Mouse (Mus musculus) brown adipose tissue, adult 24 weeks (tissue): ENCODE measurements around the gene Trf. TPM values are rescaled to one million over a fixed set of nuclear protein-coding genes. Genes with fewer than 3 reads are reported as not detected.
"Not testable (repeated sequence)": the region's sequence is repeated elsewhere in the genome, so short reads cannot be mapped to it uniquely, and the experiment has no call there.

ENCODE experiments used
- H3K27ac ChIP-seq: fragments of 200-500 bp; replicated peaks from 2 replicates; pipeline ENCODE4 v1.5.1; 2012; ENCODE audit warnings: low read depth, mild to moderate bottlenecking, low read length
- H3K4me1 ChIP-seq: fragments of 200-500 bp; 2 replicates; pipeline ENCODE4 v1.6.1; 2012; ENCODE audit warnings: low read length, mixed read lengths; ENCODE audit not compliant: control insufficient read depth, insufficient read depth, insufficient read length
- H3K4me3 ChIP-seq: fragments of 200-500 bp; 2 replicates; pipeline ENCODE4 v1.5.1; 2012; ENCODE audit warnings: low read depth, mild to moderate bottlenecking, low read length, moderate library complexity; ENCODE audit not compliant: insufficient read depth
- polyA plus RNA-seq: library from polyadenylated mRNA; stranded (reverse); fragments of >200 nt; gene quantifications from 2 replicates; pipeline ENCODE4 v1.2.4, GENCODE M21; 2012; ENCODE audit not compliant: missing spikeins, insufficient read depth, insufficient read length

Gene Trf
- polyA plus RNA-seq, 1 experiment, result 244 TPM

DNA sequence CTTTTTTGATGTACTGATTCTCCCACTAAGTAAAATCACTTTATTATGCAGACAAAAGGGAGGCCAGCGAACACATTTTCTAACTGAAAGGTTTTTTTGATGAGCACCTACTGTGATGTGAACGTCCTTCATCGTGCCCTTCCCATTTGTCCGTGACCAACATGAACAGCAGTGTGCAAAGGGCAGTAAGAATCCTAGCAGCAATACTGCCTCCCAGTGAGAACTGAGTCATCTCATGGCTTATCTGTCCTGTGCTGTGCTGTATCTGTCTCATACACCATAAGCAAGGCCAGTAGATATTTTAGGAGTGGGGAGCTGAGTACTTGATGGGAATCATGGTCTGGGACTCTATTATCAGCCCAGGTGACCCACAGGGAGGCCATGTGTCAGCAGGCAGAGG is 41.8 kb downstream of the Trf start:
- peaks cover 2% of the 10 kb centered on the region; the same call in 1 of the 2 replicates for H3K4me1 ChIP-seq
- H3K4me3 ChIP-seq, result no peak overlapping the region
- no peak overlapping the region for H3K27ac ChIP-seq

DNA sequence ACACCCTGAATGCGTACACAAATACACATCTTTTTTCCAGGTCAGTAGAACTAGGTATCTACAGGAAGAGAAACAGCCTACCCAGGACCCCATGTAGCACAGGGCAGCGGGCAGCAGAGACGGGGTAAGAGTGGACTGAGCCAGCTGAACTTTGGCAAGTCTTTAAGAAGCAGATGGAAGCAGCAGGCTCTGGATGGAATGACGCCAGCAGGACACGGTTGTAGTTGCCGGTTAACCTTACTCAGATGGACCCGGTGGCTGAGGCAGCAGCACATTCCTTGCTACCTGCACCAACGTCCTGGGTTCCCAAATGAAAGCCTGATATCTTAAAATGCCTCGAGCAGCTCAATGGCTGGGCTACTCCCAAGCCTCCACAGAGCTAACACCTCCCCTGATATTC is 43.5 kb downstream of the Trf start:
- no peak overlapping the region for H3K27ac ChIP-seq
- H3K4me1 ChIP-seq, result peaks cover 2% of the 10 kb centered on the region; the same call in 1 of the 2 replicates
- H3K4me3 ChIP-seq, result no peak overlapping the region

DNA sequence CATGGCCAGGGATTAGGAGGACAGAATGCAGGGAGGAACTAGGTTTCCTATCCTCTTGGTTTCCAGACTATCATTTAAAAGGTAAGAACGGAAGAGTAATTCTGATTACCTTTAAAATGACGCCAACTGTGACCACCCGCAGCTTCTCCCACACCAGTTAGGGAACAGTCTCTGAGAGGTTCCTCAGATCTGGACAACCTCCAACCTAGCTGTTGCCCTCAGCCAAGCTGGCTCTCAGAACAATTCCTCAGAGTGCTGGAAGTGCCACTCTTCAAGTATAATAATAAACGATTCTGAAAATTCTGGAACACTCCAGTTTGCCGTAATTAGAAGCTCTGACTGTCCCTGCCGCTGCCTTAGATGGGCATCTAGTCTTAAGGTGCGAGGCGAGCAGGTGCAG is 44.3 kb downstream of the Trf start:
- H3K27ac ChIP-seq, result no peak overlapping the region
- peaks cover 2% of the 10 kb centered on the region; the same call in 1 of the 2 replicates for H3K4me1 ChIP-seq
- H3K4me3 ChIP-seq, result no peak overlapping the region

DNA sequence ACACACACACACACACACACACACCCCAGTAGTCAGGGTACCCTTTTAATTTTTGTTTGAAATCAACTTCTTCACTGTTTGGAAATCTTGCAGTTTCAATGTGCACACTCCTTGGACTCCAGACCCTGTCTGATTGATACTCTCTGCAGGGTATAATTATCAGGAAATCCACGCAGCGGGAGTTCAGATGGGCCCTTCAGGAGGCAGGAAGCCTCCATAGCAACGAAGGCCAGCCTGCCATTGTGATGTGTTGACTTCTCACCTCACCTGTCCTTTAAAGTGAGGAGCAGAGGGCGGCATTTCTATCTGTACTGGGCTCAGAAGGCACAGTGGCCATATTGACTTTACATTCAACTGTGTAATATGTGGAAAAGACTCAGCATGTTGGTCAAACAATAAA is 45.4 kb downstream of the Trf start:
- H3K4me3 ChIP-seq, result no peak overlapping the region
- no peak overlapping the region for H3K27ac ChIP-seq
- H3K4me1 ChIP-seq, result peaks cover 2% of the 10 kb centered on the region; the same call in 1 of the 2 replicates

DNA sequence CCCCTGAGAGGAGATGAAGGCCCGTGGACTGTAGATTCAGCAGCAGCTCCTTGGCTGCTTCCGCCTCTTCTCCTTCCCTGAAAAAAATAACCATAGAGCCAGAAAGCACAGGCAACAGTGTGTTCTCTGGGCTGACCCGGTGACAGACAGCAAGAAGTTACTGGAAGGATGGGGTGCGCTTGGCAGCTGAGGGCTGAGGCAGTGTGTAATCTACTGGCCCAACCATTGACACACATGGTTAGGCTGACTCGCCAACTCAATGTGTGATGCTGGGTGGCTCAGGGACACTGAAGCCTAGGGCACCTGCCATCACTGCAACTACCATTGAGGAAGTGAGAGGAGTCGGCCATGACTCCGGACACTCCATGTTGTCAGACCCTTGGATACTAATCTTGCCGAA is 48.4 kb downstream of the Trf start:
- Histone ChIP-seq H3K27ac (no peak overlapping the region), H3K4me1 (peaks cover 2% of the 10 kb centered on the region; the same call in 1 of the 2 replicates), H3K4me3 (no peak overlapping the region)

DNA sequence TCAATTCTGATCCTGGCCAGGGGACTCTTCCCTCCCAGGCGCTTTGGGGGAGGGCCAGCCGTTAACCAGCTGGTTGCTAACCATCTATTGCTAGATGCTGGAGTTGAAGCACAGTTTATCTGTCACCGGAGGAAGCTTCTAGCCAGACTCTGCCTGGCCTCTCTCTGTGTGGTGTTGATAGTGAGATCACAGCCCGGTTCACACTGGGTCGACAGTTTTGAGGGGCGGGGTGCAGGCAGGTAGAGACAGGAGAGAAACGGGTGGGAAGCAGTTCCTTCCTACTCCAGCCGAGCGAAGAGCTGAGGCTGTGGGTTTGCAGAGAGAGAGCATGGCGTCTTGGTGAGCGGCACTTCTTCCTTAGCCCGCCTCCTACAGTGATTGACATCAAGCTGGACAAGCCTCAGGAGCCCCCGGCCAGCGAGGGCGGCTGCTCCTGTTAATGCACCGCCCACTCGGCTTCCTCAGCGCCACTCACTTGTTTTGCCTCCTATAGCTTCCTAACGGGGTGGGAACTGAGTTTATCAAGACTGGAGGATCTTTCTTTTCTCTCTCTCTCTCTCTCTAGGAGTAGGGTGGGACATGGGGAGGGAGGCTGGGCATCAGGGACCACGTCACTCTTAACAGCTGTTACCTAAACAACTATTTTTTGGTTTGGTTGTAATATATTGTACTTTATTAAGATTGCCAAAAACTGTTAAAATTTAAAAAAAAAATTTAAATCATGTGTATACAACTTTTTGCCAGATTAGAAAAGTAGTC is 49.3 kb downstream of the Trf start:
- no peaks in the 10 kb centered on the region for H3K4me1 ChIP-seq
- no peak overlapping the region for H3K27ac ChIP-seq
- H3K4me3 ChIP-seq, result peak overlapping the region; percentile 60

DNA sequence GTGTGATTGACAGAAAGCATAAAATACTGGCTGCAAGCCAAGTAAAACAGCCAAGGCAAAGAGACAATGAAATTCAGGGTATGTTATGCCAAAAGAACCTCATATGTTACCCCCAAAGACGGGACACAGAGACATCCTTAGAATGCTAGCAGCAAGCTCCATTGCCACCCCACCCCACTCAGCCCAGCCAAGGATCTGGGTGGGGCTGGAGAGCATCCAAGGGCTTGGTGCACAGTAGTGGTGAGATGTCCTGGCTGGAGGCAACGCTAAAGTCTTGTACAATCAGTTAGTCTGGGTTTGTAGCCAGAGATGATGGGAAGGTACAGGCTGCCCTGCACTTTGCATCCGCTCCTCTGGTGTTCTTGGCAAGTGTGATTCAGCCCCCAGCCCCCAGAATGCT is 49.9 kb downstream of the Trf start:
- no peaks in the 10 kb centered on the region for H3K4me1 ChIP-seq
- no peak overlapping the region for H3K4me3 ChIP-seq
- H3K27ac ChIP-seq, result no peak overlapping the region

DNA sequence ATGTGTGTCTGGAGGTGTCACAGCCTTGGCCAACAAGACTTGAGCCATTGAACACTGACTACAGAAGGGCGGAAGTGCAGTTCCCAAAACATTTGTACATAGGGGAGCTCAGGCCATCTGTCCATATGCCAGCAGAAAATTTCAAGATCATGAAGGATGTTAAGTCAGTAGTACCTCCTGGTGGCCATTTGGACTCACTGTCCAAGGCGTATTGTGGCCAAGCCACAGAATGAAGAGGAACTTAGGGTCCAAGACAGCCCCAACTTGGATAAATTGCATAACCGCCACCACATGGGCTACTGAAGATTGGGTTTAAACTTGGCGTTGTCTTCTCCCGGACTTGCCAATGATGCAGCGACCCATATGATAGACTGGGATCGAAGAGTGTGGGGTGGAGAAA is 54.6 kb downstream of the Trf start:
- no peak overlapping the region for H3K27ac ChIP-seq
- no peak overlapping the region for H3K4me3 ChIP-seq
- H3K4me1 ChIP-seq, result no peaks in the 10 kb centered on the region

DNA sequence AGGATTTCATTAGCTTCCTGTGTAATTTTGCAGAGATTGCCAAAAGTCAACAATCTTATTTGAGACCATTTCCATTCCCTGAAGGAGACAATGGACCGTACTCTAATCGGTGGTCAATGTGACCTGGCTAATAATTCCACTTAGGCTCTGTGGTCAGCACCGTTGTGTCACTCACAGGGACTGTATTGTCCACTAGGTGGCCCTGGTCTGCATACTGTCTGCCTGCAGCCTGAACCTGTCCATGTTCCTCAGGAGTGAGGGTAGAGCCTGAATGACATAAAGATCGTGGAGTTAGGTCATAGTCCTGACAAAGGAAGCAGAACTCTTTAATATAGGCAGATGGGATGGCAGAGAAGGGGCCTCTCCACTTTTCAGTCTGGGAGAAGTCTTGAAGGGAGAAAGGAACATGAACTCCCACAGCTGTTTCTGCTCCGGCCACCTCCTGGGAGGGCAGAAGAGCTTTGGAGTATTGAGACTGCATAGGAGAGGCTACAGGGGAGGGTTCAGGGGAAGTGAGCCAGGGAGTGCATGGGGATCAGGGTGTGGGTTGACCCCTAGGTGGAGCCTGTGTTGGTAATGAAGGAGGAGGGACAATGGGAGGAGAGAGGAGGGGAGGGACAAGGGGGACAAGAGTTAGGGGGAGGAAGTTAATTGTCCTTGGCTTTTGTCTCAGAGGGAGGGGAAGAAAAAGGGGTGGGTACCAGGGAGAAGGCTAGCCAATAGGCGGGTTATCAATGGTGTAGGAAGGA is 55.3 kb downstream of the Trf start:
- Histone ChIP-seq H3K4me1 (no peaks in the 10 kb centered on the region), H3K27ac (no peak overlapping the region), H3K4me3 (no peak overlapping the region)

DNA sequence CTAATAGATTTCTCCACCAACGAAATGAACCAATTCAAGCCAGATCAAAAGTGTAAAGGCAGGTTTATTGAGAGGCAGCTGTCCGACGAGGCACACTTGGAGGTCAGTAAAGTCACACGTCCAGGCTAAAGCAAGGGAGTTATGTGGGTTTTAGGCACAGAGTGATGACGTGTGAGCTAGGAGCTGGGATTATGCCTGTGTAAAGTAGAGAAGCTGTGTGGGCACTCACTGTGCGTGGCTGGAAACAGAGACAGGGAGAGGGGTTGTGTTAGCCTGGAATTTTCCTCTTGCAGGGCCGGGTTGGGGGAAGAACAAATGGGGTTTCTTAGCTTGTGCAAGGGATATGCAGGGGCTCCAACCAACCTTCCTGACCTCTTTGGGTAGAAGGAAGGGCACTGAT is 61.5 kb downstream of the Trf start:
- Histone ChIP-seq H3K4me3 (no peak overlapping the region), H3K27ac (no peak overlapping the region)

DNA sequence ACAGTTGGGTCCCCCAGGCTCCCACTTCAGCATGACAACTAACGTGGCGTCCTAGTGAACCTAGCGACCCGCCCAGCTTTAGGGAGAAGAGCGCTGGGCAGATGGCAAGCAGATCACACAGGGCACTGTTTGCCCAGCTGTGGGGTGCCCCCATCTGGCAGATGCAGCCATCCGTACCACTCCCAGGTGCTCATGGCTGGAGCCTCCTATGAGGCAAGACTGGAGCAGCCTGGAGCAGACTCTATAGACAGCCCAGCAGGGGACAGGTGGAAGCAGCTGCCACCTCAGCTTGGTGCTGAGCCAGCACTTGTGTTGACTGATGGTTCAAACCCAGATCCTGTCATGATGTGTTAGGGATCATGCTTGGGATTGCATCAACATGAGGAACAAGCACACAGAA is 62.2 kb downstream of the Trf start:
- H3K4me1 ChIP-seq, result no peaks in the 10 kb centered on the region
- no peak overlapping the region for H3K27ac ChIP-seq
- no peak overlapping the region for H3K4me3 ChIP-seq

More for the DNA sequence above, 61.5 kb downstream of the Trf start:
- no peaks in the 10 kb centered on the region for H3K4me1 ChIP-seq

DNA sequence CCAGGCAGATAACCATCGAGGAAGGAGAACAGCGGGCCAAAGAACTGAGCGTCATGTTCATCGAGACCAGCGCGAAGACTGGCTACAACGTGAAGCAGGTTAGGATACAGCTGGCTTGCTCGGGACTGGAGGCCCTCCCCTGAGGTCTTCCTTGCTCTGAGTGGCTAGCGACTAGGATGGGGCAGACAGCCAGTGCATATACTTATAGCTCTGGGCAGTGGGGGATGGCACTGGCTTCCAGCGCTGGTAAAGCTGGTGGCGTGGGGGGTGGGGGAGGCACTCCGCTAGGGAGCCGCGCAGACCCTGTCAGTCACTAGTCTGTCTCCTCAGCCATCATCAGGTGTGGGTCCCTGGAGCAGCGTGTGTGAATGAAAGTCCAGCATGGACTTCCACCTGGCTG is 66.4 kb downstream of the Trf start:
- Histone ChIP-seq H3K4me3 (no peak overlapping the region), H3K27ac (no peak overlapping the region), H3K4me1 (no peaks in the 10 kb centered on the region)

DNA sequence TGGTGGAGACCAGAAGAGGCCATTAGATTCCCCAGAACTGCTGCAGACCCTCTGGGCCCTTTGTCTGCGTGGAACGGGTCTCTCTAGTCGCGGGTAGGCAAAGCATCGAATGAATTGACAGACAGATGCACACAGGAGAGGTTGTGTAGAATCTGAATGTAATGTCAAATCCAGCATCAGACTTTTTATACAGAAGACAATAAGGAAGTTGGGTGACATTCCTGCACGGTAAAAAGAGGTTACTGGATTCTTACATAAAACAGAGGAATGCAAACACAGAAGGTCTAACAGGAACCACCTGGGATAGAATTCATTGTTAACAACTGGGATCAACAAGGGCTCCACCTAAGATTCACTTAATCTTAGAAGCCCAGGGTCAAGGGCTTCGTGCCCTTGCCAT is 75.1 kb downstream of the Trf start:
- not testable (repeated sequence) for H3K4me1 ChIP-seq, H3K27ac ChIP-seq, H3K4me3 ChIP-seq

DNA sequence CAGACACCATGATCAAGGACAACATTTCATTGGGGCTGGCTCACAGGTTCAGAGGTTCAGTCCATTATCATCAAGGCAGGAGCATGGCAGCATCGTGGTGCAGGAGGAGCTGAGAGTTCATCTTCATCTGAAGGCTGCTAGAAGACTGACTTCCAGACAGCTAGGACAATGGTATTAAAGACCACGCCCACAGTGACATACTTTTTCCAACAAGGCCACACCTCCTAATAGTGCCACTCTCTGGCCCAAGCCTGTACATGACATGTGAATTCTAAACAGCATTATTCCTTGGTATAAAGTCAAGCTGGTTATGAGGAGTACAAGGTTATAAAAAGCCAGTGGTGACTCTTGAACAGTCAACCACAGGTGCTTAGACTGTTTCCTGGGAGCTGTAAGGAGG is 75.7 kb downstream of the Trf start:
- H3K4me1 ChIP-seq, result no peaks in the 10 kb centered on the region
- H3K4me3 ChIP-seq, result no peak overlapping the region
- H3K27ac ChIP-seq, result no peak overlapping the region
